Mouse (Mus musculus) ES-E14 (cell line): ENCODE results near the gene Gm20538.

Source experiments
- CHD2 ChIP-seq: IDR thresholded peaks from 2 replicates; pipeline ENCODE4 v1.6.1; 2014; ENCODE audit warnings: mild to moderate bottlenecking, low read depth, low read length, inconsistent platforms
- HCFC1 ChIP-seq: IDR thresholded peaks from 2 replicates; pipeline ENCODE4 v1.6.1; 2012; ENCODE audit warnings: low read length, inconsistent platforms, borderline replicate concordance; ENCODE audit not compliant: insufficient read depth
- MAFK ChIP-seq: IDR thresholded peaks from 2 replicates; pipeline ENCODE4 v1.6.1; 2014; ENCODE audit warnings: mild to moderate bottlenecking, low read depth, low read length, inconsistent platforms; ENCODE audit not compliant: insufficient read depth
- ZC3H11A ChIP-seq: IDR thresholded peaks from 2 replicates; pipeline ENCODE4 v1.6.1; 2012; ENCODE audit warnings: low read depth, mild to moderate bottlenecking, inconsistent platforms, low read length, borderline replicate concordance
- ZNF384 ChIP-seq: IDR thresholded peaks from 2 replicates; pipeline ENCODE4 v1.6.1; 2012; ENCODE audit warnings: low read depth, low read length, inconsistent platforms

- TF ChIP-seq CHD2 (no peak), MAFK (no peak), ZC3H11A (no peak), ZNF384 (no peak), HCFC1 (no peak)
Observed at GRCm38 (mm10) chr19:44564006-44564405, 11.4 kb upstream of the Gm20538 start.
